Mouse (Mus musculus): Measurements from ENCODE around the gene Ggt6.

- TF ChIP-seq EP300 (IDR thresholded peaks at IDR 0.05; ENCODE audit: low read depth) (no peak), CTCF (IDR thresholded peaks at IDR 0.05; ENCODE audit: low read depth) (no peak)
Observed at GRCm38 (mm10) chr11:72464821-72465220, 29.5 kb downstream of the Ggt6 start.

Measured in liver, postnatal 0 days (tissue).